Mouse (Mus musculus) ES-E14 (cell line): Measurements from ENCODE around the gene Ccdc17.

Source experiments
- CHD2 ChIP-seq: IDR thresholded peaks from 2 replicates; pipeline ENCODE4 v1.6.1; 2014; ENCODE audit warnings: mild to moderate bottlenecking, low read depth, low read length, inconsistent platforms
- HCFC1 ChIP-seq: IDR thresholded peaks from 2 replicates; pipeline ENCODE4 v1.6.1; 2012; ENCODE audit warnings: low read length, inconsistent platforms, borderline replicate concordance; ENCODE audit not compliant: insufficient read depth
- MAFK ChIP-seq: IDR thresholded peaks from 2 replicates; pipeline ENCODE4 v1.6.1; 2014; ENCODE audit warnings: mild to moderate bottlenecking, low read depth, low read length, inconsistent platforms; ENCODE audit not compliant: insufficient read depth
- ZC3H11A ChIP-seq: IDR thresholded peaks from 2 replicates; pipeline ENCODE4 v1.6.1; 2012; ENCODE audit warnings: low read depth, mild to moderate bottlenecking, inconsistent platforms, low read length, borderline replicate concordance
- ZNF384 ChIP-seq: IDR thresholded peaks from 2 replicates; pipeline ENCODE4 v1.6.1; 2012; ENCODE audit warnings: low read depth, low read length, inconsistent platforms

DNA sequence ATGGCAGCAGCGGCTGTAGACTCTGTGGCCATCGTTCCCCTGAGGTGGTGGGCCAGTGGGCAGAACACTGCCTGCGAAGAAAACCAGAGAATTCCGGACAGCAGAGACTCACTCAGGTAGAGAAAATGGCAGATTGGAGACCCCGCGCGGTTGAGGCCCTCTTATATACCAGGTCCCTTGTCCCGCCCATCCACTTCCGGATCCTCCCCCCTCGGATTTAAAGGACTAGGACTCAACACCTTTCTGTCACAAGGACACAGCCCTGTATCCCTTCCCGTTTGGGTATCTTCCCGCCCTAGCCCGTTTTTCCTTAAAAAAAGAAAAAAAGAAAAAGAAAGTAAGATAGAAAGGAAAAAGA, 30.9 kb downstream of the Ccdc17 start:
- TF ChIP-seq HCFC1: peak; percentile 74
- TF ChIP-seq CHD2: no peak
- no peak for TF ChIP-seq MAFK
- no peak for TF ChIP-seq ZC3H11A
- no peak for TF ChIP-seq ZNF384
